Mouse (Mus musculus) embryonic fibroblast, embryonic 13.5 days (primary cell): ENCODE results near the gene Tsc22d4.

Source experiments
- CTCF ChIP-seq: IDR thresholded peaks from 2 replicates; pipeline ENCODE4 v1.5.1; 2011; ENCODE audit warnings: mild to moderate bottlenecking, control low read depth, low read length, moderate library complexity, borderline replicate concordance; ENCODE audit not compliant: insufficient read depth
- POLR2A ChIP-seq: IDR thresholded peaks from 2 replicates; pipeline ENCODE4 v1.6.1; 2011; ENCODE audit warnings: low read depth, mild to moderate bottlenecking, control low read depth, low read length, moderate library complexity

DNA sequence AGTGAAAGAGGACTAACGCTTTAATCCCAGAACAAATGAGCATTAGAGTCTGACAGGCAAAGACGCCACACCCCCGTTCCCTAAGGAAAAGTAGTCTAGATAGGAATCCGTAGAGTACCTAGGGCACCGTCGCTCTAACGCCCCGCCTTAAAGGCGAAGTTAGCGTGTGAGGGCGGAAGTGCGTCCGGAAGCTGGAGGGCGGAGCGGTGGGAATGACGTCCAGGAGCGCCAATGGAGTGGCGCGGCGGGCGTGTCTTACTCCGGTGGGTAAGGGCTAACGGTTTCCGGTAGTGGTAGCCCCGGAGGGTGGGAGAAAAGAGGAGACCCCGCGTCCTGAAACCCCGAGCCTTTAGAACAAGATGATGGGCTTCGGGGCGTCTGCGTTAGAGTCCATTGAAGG lies 33.1 kb downstream of the Tsc22d4 start, which contains the start of gene Ppp1r35:
- no peak for TF ChIP-seq CTCF
- TF ChIP-seq POLR2A, result peak; percentile 59
